Comparison of ENCODE assay signal across 13 mouse cellular contexts in the genomic region with DNA sequence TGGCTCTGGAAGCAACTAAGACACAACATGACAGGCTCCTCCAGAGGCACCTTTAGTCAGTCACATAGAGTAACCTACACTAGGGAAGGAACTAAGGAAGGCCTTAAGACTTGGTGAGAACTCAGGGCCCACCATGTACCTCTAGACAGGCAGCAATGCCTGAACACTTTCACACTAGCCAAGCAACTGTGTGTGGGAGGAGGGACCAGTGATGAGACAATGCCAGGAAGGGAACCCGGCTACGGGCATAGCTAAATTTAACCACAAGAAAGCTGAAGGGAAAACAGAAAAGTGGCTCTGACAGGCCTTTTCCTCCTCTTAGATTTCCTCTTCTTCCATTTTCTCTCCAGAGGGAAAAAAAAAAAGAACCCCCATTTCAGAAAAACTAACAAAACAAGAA. TPM values are rescaled to one million over a fixed set of nuclear protein-coding genes. Genes with fewer than 3 reads are reported as not detected.
A peak's percentile ranks its signal among the peaks of the same experiment; 100 is the strongest.
DNase-seq lines count a peak whose midpoint lies in the region; ATAC-seq and TF ChIP-seq lines count a peak whose summit lies in the region.
"Had no signal": no experiment of that assay in that cellular context is flagged by ENCODE, and none has a peak within 500 bp of the region (broad histone marks: within the 10 kb centered on the region; RNA-seq: fewer than 3 reads in every experiment).

No protein-coding gene starts in this region.

- no peak overlapping the region for H3K9ac ChIP-seq in liver, postnatal 0 days (replicated peaks)
- H3K9ac ChIP-seq: neural tube, embryonic 13.5 days had no signal

- TF ChIP-seq EP300 in liver, postnatal 0 days (IDR thresholded peaks at IDR 0.05; ENCODE audit: low read depth): no peak

- no peak overlapping the region for H3K4me2 ChIP-seq in liver, postnatal 0 days (ENCODE audit: low read depth, low read length)
- H3K4me2 ChIP-seq: neural tube, embryonic 13.5 days had no signal

- DNase-seq in heart, adult 18-20 months: peak; percentile 12 to 14
- no peak for DNase-seq in heart, postnatal 36 days
- DNase-seq in liver (peak; percentile 5), adipocyte (ENCODE audit: low spot score) (no peak)
- DNase-seq in liver, postnatal 0 days: no peak
- DNase-seq in heart, embryonic 10.5 days (ENCODE audit: low spot score): no peak
- DNase-seq in heart, postnatal 14 days: peak; percentile 5 to 6
- no peak for DNase-seq in urinary bladder, postnatal 36 days (ENCODE audit: low spot score in 2 of 2)
- DNase-seq: adrenal gland, adult 8-10 months; cerebellum, adult 9-11 months had no signal

- no peak for TF ChIP-seq CTCF in liver, postnatal 0 days (IDR thresholded peaks at IDR 0.05; ENCODE audit: low read depth)

- no peak overlapping the region for H3K4me3 ChIP-seq in liver, postnatal 0 days (ENCODE audit: low read depth, low read length)
- H3K4me3 ChIP-seq in heart, embryonic 10.5 days: no peak overlapping the region
- H3K4me3 ChIP-seq: erythroblast, embryonic 14.5 days; neural tube, embryonic 13.5 days had no signal

- H3K27ac ChIP-seq in liver, postnatal 0 days (ENCODE audit: low read depth): no peak overlapping the region
- H3K27ac ChIP-seq in heart, embryonic 10.5 days: peak overlapping the region; percentile 44
- H3K27ac ChIP-seq: neural tube, embryonic 13.5 days had no signal

- WGBS in liver, postnatal 0 days (ENCODE audit: insufficient replicate concordance): 22% methylated on average over 2 of the region's 2 CpGs
- 24% methylated on average over 2 of the region's 2 CpGs for WGBS in heart, embryonic 10.5 days

- ATAC-seq in liver, postnatal 0 days: no peak
- ATAC-seq: hindbrain, embryonic 16.5 days had no signal

- intact Hi-C loops in heart, postnatal 36 days (cut with DNase I): no loop called here
- intact Hi-C loops in heart, postnatal 14 days (cut with DNase I): no loop called here

- no peaks in the 10 kb centered on the region for H3K4me1 ChIP-seq in liver, postnatal 0 days (ENCODE audit: insufficient read depth)
- peaks cover 7% of the 10 kb centered on the region; the same call in 1 of the 2 replicates for H3K4me1 ChIP-seq in heart, embryonic 10.5 days

- 0 out of 2 replicates have a peak, but pooled peaks cover 3% of the 10 kb centered on the region for H3K27me3 ChIP-seq in liver, postnatal 0 days (ENCODE audit: insufficient read depth, low read length)
- H3K27me3 ChIP-seq in heart, embryonic 10.5 days (ENCODE audit: insufficient read depth, poor library complexity, severe bottlenecking): no peaks in the 10 kb centered on the region
- H3K27me3 ChIP-seq: neural tube, embryonic 13.5 days had no signal

- H3K9me3 ChIP-seq in liver, postnatal 0 days (ENCODE audit: low read length): no peaks in the 10 kb centered on the region
- no peaks in the 10 kb centered on the region for H3K9me3 ChIP-seq in heart, embryonic 10.5 days
- H3K9me3 ChIP-seq: neural tube, embryonic 13.5 days had no signal

- H3K36me3 ChIP-seq in liver, postnatal 0 days (replicated peaks; ENCODE audit: insufficient read depth, low read length): no peaks in the 10 kb centered on the region
- no peaks in the 10 kb centered on the region for H3K36me3 ChIP-seq in heart, embryonic 10.5 days
- H3K36me3 ChIP-seq: neural tube, embryonic 13.5 days had no signal

RNA-seq across cellular contexts. Expression of a gene that starts 6.6 kb away (rescaled TPM):
- 1 to 10 TPM; 1.5 to 2.0 TPM for total RNA-seq in heart, adult 18-20 months (2021)
- 1 to 10 TPM; 2.0 to 3.9 TPM for total RNA-seq in heart, postnatal 36 days (2021)
- polyA plus RNA-seq in liver, postnatal 0 days (2015; fragmentation: Nextera tagmentation; extraction: Ambion mirVana): 0.88 and 1.0 TPM in 2 replicates
- 9.2 TPM in 2 replicates for polyA plus RNA-seq in heart, embryonic 10.5 days (2016; fragmentation: Nextera tagmentation; extraction: Ambion mirVana)
- total RNA-seq in heart, postnatal 14 days (2021): 1 to 10 TPM; 3.1 to 4.2 TPM
- polyA plus RNA-seq: erythroblast, embryonic 14.5 days had no signal

Comparison
In these comparisons a context has a peak if more than half of its experiments do, and no peak if none do; other contexts are left out.
1. DNase-seq: peak in heart, adult 18-20 months (2 of 2), liver (single experiment) and heart, postnatal 14 days (2 of 2); none in heart, postnatal 36 days (0 of 2), liver, postnatal 0 days (single experiment), heart, embryonic 10.5 days (single experiment), urinary bladder, postnatal 36 days (0 of 2) and adipocyte (single experiment).